Mouse (Mus musculus): ENCODE data around the gene Ears2.

GRCm38 (mm10) chr7:122044106-122044505, 23.0 kb downstream of the Ears2 start:
- TF ChIP-seq CTCF (IDR thresholded peaks at IDR 0.05; ENCODE audit: control insufficient read depth, insufficient read depth, insufficient read length): no peak
- TF ChIP-seq MAX (IDR thresholded peaks at IDR 0.05): no peak
- TF ChIP-seq MYOG (IDR thresholded peaks at IDR 0.05; ENCODE audit: control insufficient read depth, extremely low read depth, insufficient read length): no peak

All from C2C12 (cell line).